Mouse (Mus musculus) liver, embryonic 13.5 days (tissue): ENCODE results near the gene Hif1an. TPM values are rescaled to one million over a fixed set of nuclear protein-coding genes. Genes with fewer than 3 reads are reported as not detected.
A peak's percentile ranks its signal among the peaks of the same experiment; 100 is the strongest.

Experiments used
- ATAC-seq: fragments of 200-750 bp; cut with Nextera tagmentation; 2 replicates; pipeline ENCODE4 v1.8.0; 2017; ENCODE audit warnings: low read depth, mild to moderate bottlenecking, moderate number of reproducible peaks, moderate library complexity
- DNase-seq: peaks from one replicate; pipeline ENCODE4 v3.0.0; 2022
- H3K27ac ChIP-seq: fragments of 300-500 bp; sonication (generic); 2 replicates; pipeline ENCODE4 v1.5.1; 2015; ENCODE audit warnings: moderate library complexity, mild to moderate bottlenecking, inconsistent platforms
- H3K27me3 ChIP-seq: fragments of 300-500 bp; sonication (generic); 2 replicates; pipeline ENCODE4 v1.6.1; 2015; ENCODE audit warnings: mild to moderate bottlenecking, inconsistent platforms
- H3K36me3 ChIP-seq: fragments of 300-500 bp; sonication (generic); 2 replicates; pipeline ENCODE4 v1.6.1; 2015; ENCODE audit warnings: mild to moderate bottlenecking, inconsistent platforms
- H3K4me1 ChIP-seq: fragments of 300-500 bp; sonication (generic); replicated peaks from 2 replicates; pipeline ENCODE4 v1.6.1; 2015; ENCODE audit warnings: inconsistent platforms
- H3K4me2 ChIP-seq: fragments of 300-500 bp; sonication (generic); 2 replicates; pipeline ENCODE4 v1.6.1; 2015; ENCODE audit warnings: inconsistent platforms, mild to moderate bottlenecking, moderate library complexity
- H3K4me3 ChIP-seq: fragments of 300-500 bp; sonication (generic); replicated peaks from 2 replicates; pipeline ENCODE4 v1.5.1; 2015; ENCODE audit warnings: mild to moderate bottlenecking, inconsistent platforms
- H3K9ac ChIP-seq: fragments of 300-500 bp; sonication (generic); 2 replicates; pipeline ENCODE4 v1.6.1; 2015; ENCODE audit warnings: mild to moderate bottlenecking, inconsistent platforms
- H3K9me3 ChIP-seq: fragments of 300-500 bp; sonication (generic); replicated peaks from 2 replicates; pipeline ENCODE4 v1.6.1; 2016; ENCODE audit warnings: inconsistent platforms
- WGBS: fragments of 180-500 bp; shearing (Covaris S2); methylation state at CpG from one replicate; pipeline ENCODE4 v1.1.7; 2015; ENCODE audit not compliant: insufficient replicate concordance; 5-methylcytosine and 5-hydroxymethylcytosine counted together
- polyA plus RNA-seq: library from polyadenylated mRNA; unstranded; fragments of >200 nt; fragmentation: Nextera tagmentation; extraction: Ambion mirVana; gene quantifications from 2 replicates; pipeline ENCODE4 v1.2.1, GENCODE M21; 2015

Gene Hif1an
- polyA plus RNA-seq, result 10.6 and 13.3 TPM in 2 replicates

GRCm38 (mm10) chr19:44562652-44563206, at the start of gene Hif1an:
Hif1an (plus strand) TSS chr19:44562850.
- peaks cover 9% of the 10 kb centered on the region for H3K27me3 ChIP-seq
- under 1% methylated on average over 33 of the region's 33 CpGs for WGBS
- no peaks in the 10 kb centered on the region for H3K9me3 ChIP-seq

GRCm38 (mm10) chr19:44513054-44513833, 49.4 kb upstream of the Hif1an start:
- H3K9me3 ChIP-seq, result no peaks in the 10 kb centered on the region

More at GRCm38 (mm10) chr19:44562652-44563206, at the start of gene Hif1an:
- Histone ChIP-seq H3K27ac (peak within 1 kb of the TSS; percentile 77), H3K4me3 (peak within 1 kb of the TSS; percentile 78), H3K9ac (peak within 1 kb of the TSS; percentile 80), H3K4me1 (peaks cover 21% of the 10 kb centered on the region), H3K4me2 (peak within 1 kb of the TSS; percentile 84), H3K36me3 (peaks cover 37% of the 10 kb centered on the region)
- DNase-seq (peak; percentile 91), ATAC-seq (peak; percentile 98)

GRCm38 (mm10) chr19:44513921-44514482, 48.6 kb upstream of the Hif1an start:
- H3K27me3 ChIP-seq, result peaks cover 92% of the 10 kb centered on the region
- 25% methylated on average over 7 of the region's 7 CpGs for WGBS

More at GRCm38 (mm10) chr19:44513054-44513833, 49.4 kb upstream of the Hif1an start:
- DNase-seq, result no peak
- no peak overlapping the region for H3K9ac ChIP-seq
- H3K4me3 ChIP-seq, result no peak overlapping the region
- peaks cover 96% of the 10 kb centered on the region for H3K27me3 ChIP-seq
- no peak overlapping the region for H3K27ac ChIP-seq
- no peak for ATAC-seq
- 21% methylated on average over 11 of the region's 11 CpGs for WGBS
- H3K4me1 ChIP-seq, result peaks cover 2% of the 10 kb centered on the region; the same call in 1 of the 2 replicates
- H3K4me2 ChIP-seq, result no peak overlapping the region
- H3K36me3 ChIP-seq, result no peaks in the 10 kb centered on the region

GRCm38 (mm10) chr19:44514521-44515451, 47.9 kb upstream of the Hif1an start:
- Histone ChIP-seq H3K4me1 (peaks cover 2% of the 10 kb centered on the region; the same call in 1 of the 2 replicates), H3K9me3 (no peaks in the 10 kb centered on the region), H3K4me2 (no peak overlapping the region), H3K27ac (no peak overlapping the region), H3K4me3 (no peak overlapping the region), H3K27me3 (peaks cover 89% of the 10 kb centered on the region), H3K9ac (no peak overlapping the region), H3K36me3 (no peaks in the 10 kb centered on the region)
- 22% methylated on average over 14 of the region's 14 CpGs for WGBS
- DNase-seq, result no peak
- ATAC-seq, result no peak

More at GRCm38 (mm10) chr19:44513921-44514482, 48.6 kb upstream of the Hif1an start:
- Histone ChIP-seq H3K4me2 (no peak overlapping the region), H3K9me3 (no peaks in the 10 kb centered on the region), H3K4me3 (no peak overlapping the region), H3K27ac (no peak overlapping the region), H3K36me3 (no peaks in the 10 kb centered on the region), H3K4me1 (peaks cover 2% of the 10 kb centered on the region; the same call in 1 of the 2 replicates), H3K9ac (no peak overlapping the region)
- DNase-seq (no peak), ATAC-seq (no peak)

GRCm38 (mm10) chr19:44515769-44516168, 46.9 kb upstream of the Hif1an start:
- DNase-seq (no peak), ATAC-seq (no peak)
- 34% methylated on average over 6 of the region's 6 CpGs for WGBS
- no peak overlapping the region for H3K4me2 ChIP-seq
- H3K36me3 ChIP-seq, result no peaks in the 10 kb centered on the region
- peaks cover 2% of the 10 kb centered on the region; the same call in 1 of the 2 replicates for H3K4me1 ChIP-seq
- H3K4me3 ChIP-seq, result no peak overlapping the region
- H3K27ac ChIP-seq, result no peak overlapping the region
- H3K9me3 ChIP-seq, result no peaks in the 10 kb centered on the region
- H3K27me3 ChIP-seq, result peaks cover 79% of the 10 kb centered on the region
- no peak overlapping the region for H3K9ac ChIP-seq

GRCm38 (mm10) chr19:44517996-44518768, 44.5 kb upstream of the Hif1an start:
- Histone ChIP-seq H3K9me3 (no peaks in the 10 kb centered on the region), H3K4me2 (no peak overlapping the region), H3K4me3 (no peak overlapping the region), H3K27ac (no peak overlapping the region), H3K27me3 (peaks cover 55% of the 10 kb centered on the region), H3K36me3 (no peaks in the 10 kb centered on the region), H3K4me1 (no peaks in the 10 kb centered on the region), H3K9ac (no peak overlapping the region)
- no peak for ATAC-seq
- no peak for DNase-seq
- WGBS, result 56% methylated on average over 12 of the region's 12 CpGs

GRCm38 (mm10) chr19:44519152-44519551, 43.5 kb upstream of the Hif1an start:
- peaks cover 45% of the 10 kb centered on the region for H3K27me3 ChIP-seq
- H3K27ac ChIP-seq, result no peak overlapping the region
- no peak for DNase-seq
- no peaks in the 10 kb centered on the region for H3K4me1 ChIP-seq
- H3K9me3 ChIP-seq, result no peaks in the 10 kb centered on the region
- 29% methylated on average over 7 of the region's 7 CpGs for whole genome bisulfite sequencing
- ATAC-seq, result no peak
- no peaks in the 10 kb centered on the region for H3K36me3 ChIP-seq
- H3K4me3 ChIP-seq, result no peak overlapping the region
- H3K4me2 ChIP-seq, result no peak overlapping the region
- no peak overlapping the region for H3K9ac ChIP-seq

GRCm38 (mm10) chr19:44525551-44526205, 37.0 kb upstream of the Hif1an start:
- DNase-seq, result no peak
- no peaks in the 10 kb centered on the region for H3K27me3 ChIP-seq
- H3K9ac ChIP-seq, result no peak overlapping the region
- no peaks in the 10 kb centered on the region for H3K4me1 ChIP-seq
- ATAC-seq, result no peak
- no peak overlapping the region for H3K4me2 ChIP-seq
- H3K4me3 ChIP-seq, result no peak overlapping the region
- no peak overlapping the region for H3K27ac ChIP-seq
- H3K9me3 ChIP-seq, result no peaks in the 10 kb centered on the region
- no peaks in the 10 kb centered on the region for H3K36me3 ChIP-seq
- 59% methylated on average over 9 of the region's 9 CpGs for WGBS

GRCm38 (mm10) chr19:44530018-44530417, 32.6 kb upstream of the Hif1an start:
- Histone ChIP-seq H3K36me3 (no peaks in the 10 kb centered on the region), H3K9me3 (no peaks in the 10 kb centered on the region), H3K9ac (no peak overlapping the region), H3K27me3 (0 out of 2 replicates have a peak, but pooled peaks cover 3% of the 10 kb centered on the region), H3K4me1 (no peaks in the 10 kb centered on the region), H3K4me2 (no peak overlapping the region), H3K27ac (no peak overlapping the region), H3K4me3 (no peak overlapping the region)
- WGBS, result 64% methylated on average over 6 of the region's 6 CpGs
- ATAC-seq (no peak), DNase-seq (no peak)

GRCm38 (mm10) chr19:44535376-44535775, 27.3 kb upstream of the Hif1an start:
- DNase-seq, result no peak
- 0 out of 2 replicates have a peak, but pooled peaks cover 3% of the 10 kb centered on the region for H3K27me3 ChIP-seq
- no peak overlapping the region for H3K27ac ChIP-seq
- 29% methylated on average over 3 of the region's 3 CpGs for WGBS
- no peak for ATAC-seq
- no peaks in the 10 kb centered on the region for H3K4me1 ChIP-seq
- no peak overlapping the region for H3K4me2 ChIP-seq
- no peaks in the 10 kb centered on the region for H3K36me3 ChIP-seq
- H3K9me3 ChIP-seq, result no peaks in the 10 kb centered on the region
- no peak overlapping the region for H3K9ac ChIP-seq
- H3K4me3 ChIP-seq, result no peak overlapping the region
